Mouse (Mus musculus) CH12.LX (cell line): Measurements from ENCODE around the gene Krt73.

ENCODE experiments used
- CTCF ChIP-seq, 2 experiments: IDR thresholded peaks in 1 of 2; conservative IDR thresholded peaks in 1 of 2; 2 replicates each; pipeline ENCODE4 v1.5.1; 2011 to 2012; ENCODE audit warnings: low read depth in 2 of 2, low read length in 2 of 2, improper control_type of control experiment in 1 of 2, inconsistent platforms in 1 of 2, mild to moderate bottlenecking in 1 of 2, moderate library complexity in 1 of 2
- JUND ChIP-seq: conservative IDR thresholded peaks from 2 replicates; pipeline ENCODE4 v1.6.1; 2011; ENCODE audit warnings: low read depth, low read length, improper control_type of control experiment
- MAX ChIP-seq: IDR thresholded peaks from 2 replicates; pipeline ENCODE4 v1.6.1; 2011; ENCODE audit warnings: low read length, improper control_type of control experiment
- UBTF ChIP-seq: IDR thresholded peaks from 2 replicates; pipeline ENCODE4 v1.6.1; 2012; ENCODE audit warnings: low read depth, mild to moderate bottlenecking, inconsistent platforms, low read length, improper control_type of control experiment, moderate library complexity

DNA sequence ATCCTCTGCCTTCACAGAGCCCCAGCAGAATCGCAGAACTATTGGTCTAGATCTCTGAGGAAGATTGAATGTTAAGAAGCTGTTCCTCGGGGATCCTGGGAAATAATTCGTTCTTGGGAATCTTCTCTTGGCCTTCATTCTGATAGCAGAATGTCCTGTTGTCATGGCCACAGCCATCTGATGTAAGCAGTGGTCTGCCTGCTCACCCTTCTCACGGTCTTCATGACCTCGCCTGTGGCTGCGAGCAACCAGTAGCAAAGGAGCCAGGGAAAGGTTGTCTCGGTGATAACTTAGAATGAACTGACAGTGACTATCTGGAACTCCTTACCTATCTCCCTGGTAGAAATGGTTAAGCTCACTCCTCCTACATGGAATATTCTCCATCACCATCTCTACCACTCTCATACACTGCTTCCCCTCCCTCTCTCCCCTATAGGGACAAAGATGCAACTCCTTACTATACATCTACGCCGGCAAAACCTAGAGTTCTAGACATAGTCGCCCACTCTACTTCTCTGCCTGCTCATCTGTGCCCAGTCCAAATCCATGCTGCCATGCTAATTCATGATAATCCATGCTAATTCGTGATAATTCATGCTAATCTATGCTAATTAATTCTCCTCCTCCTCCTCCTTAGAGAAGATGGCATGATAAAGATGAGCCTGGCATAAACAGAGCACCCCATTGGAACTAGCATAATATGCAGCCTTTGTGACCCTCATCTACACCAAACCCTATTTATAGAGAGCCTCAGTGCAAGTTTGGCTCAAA lies 1.1 kb upstream of the Krt73 start:
- no peak for TF ChIP-seq CTCF (conservative IDR thresholded peaks at IDR 0.05 in 1 of 2, IDR thresholded peaks at IDR 0.05 in 1 of 2; ENCODE audit: low read depth in 2 of 2, low read length in 2 of 2)
- TF ChIP-seq MAX: no peak
- TF ChIP-seq JUND: no peak
- TF ChIP-seq UBTF: no peak
